Mouse (Mus musculus) lung, adult 2 months (tissue): ENCODE data around the gene Tmem243.

Source experiments
- CTCF ChIP-seq: fragments of 200-500 bp; IDR thresholded peaks from 2 replicates; pipeline ENCODE4 v1.5.1; 2011; ENCODE audit warnings: mild to moderate bottlenecking, low read length, control low read depth; ENCODE audit not compliant: insufficient read depth
- POLR2A ChIP-seq: fragments of 200-500 bp; IDR thresholded peaks from 2 replicates; pipeline ENCODE4 v1.6.1; 2011; ENCODE audit warnings: low read depth, mild to moderate bottlenecking, control low read depth, low read length, borderline replicate concordance; ENCODE audit errors: extremely low read depth

DNA sequence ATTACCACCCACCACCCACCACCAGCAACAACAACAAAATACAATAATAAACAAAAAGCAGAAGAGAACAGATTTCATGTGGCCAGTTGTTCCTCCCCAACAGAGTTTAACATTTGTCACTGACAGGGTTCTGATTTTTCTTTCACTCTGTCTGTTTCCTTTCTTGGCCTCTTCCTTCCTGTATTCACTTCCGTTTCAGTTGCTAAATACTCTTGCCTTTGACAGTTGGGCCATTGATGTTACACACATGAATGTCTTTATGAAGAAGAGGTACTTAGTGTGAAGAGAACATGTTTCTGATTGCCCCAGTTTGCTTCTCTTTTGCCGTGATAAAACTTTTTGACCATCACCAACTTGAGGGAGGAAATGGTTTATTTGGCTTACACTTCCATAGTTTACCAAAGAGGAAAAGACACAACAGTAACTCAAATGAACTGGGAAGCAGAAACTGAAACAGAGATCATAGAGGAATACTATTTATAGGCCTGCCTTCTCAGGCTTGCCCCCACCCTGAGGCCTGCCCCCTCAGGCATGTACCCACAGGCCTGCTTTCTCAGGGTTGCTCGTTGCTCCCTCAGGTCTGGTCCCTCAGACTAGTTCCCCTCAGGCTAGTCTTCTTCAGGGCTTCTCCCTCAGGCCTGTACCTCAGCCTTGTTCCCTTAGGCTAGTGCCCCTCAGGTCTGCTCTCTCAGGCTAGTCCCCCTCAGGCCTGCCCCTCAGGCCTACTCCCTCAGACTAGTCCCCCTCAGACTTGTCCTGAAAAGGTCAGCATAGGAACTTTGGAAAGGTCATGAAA is 13.3 kb upstream of the Tmem243 start:
- TF ChIP-seq CTCF (no peak), POLR2A (no peak)
